Mouse (Mus musculus) heart, embryonic 12.5 days (tissue): ENCODE data around the gene Cacna1a. TPM values are rescaled to one million over a fixed set of nuclear protein-coding genes. Genes with fewer than 3 reads are reported as not detected.
"Not testable (repeated sequence)": the region's sequence is repeated elsewhere in the genome, so short reads cannot be mapped to it uniquely, and the experiment has no call there.

Experiments used
- ATAC-seq: fragments of 200-750 bp; cut with Nextera tagmentation; 2 replicates; pipeline ENCODE4 v1.8.0; 2017; ENCODE audit warnings: moderate TSS enrichment, moderate library complexity; ENCODE audit not compliant: insufficient number of reproducible peaks, low FRiP score
- H3K27ac ChIP-seq: fragments of 300-500 bp; sonication (generic); 2 replicates; pipeline ENCODE4 v1.5.1; 2016; ENCODE audit warnings: mild to moderate bottlenecking, moderate library complexity; ENCODE audit not compliant: poor library complexity, severe bottlenecking
- H3K27me3 ChIP-seq: fragments of 300-500 bp; sonication (generic); replicated peaks from 2 replicates; pipeline ENCODE4 v1.6.1; 2016; ENCODE audit warnings: mild to moderate bottlenecking, moderate library complexity
- H3K36me3 ChIP-seq: fragments of 300-500 bp; sonication (generic); 2 replicates; pipeline ENCODE4 v1.6.1; 2016; ENCODE audit warnings: mild to moderate bottlenecking, moderate library complexity
- H3K4me1 ChIP-seq: fragments of 300-500 bp; sonication (generic); replicated peaks from 2 replicates; pipeline ENCODE4 v1.6.1; 2016; ENCODE audit warnings: mild to moderate bottlenecking
- H3K4me2 ChIP-seq: fragments of 300-500 bp; sonication (generic); 2 replicates; pipeline ENCODE4 v1.6.1; 2016; ENCODE audit warnings: mild to moderate bottlenecking, moderate library complexity
- H3K4me3 ChIP-seq: fragments of 300-500 bp; sonication (generic); 2 replicates; pipeline ENCODE4 v1.5.1; 2016; ENCODE audit warnings: mild to moderate bottlenecking
- H3K9ac ChIP-seq: fragments of 300-500 bp; sonication (generic); 2 replicates; pipeline ENCODE4 v1.6.1; 2016; ENCODE audit warnings: mild to moderate bottlenecking, moderate library complexity
- H3K9me3 ChIP-seq: fragments of 300-500 bp; sonication (generic); replicated peaks from 2 replicates; pipeline ENCODE4 v1.6.1; 2016; ENCODE audit warnings: mild to moderate bottlenecking, moderate library complexity
- WGBS: fragments of 180-500 bp; shearing (Covaris S2); methylation state at CpG from one replicate; pipeline ENCODE4 v1.1.7; 2016; 5-methylcytosine and 5-hydroxymethylcytosine counted together
- polyA plus RNA-seq: library from polyadenylated mRNA; unstranded; fragments of >200 nt; fragmentation: Nextera tagmentation; extraction: Ambion mirVana; gene quantifications from 2 replicates; pipeline ENCODE4 v1.2.1, GENCODE M21; 2016

Gene Cacna1a
- polyA plus RNA-seq, 1 experiment from 2014 or later, result 9.2 TPM

- peaks cover 45% of the 10 kb centered on the region for H3K4me1 ChIP-seq
- WGBS, result under 1% methylated on average over 24 of the region's 24 CpGs
- peak overlapping the region; percentile 85 for H3K4me2 ChIP-seq
- peak overlapping the region; percentile 91 for H3K4me3 ChIP-seq
- ATAC-seq, result peak; percentile 61
- no peaks in the 10 kb centered on the region for H3K36me3 ChIP-seq
- peak overlapping the region; percentile 98 for H3K27ac ChIP-seq
- H3K27me3 ChIP-seq, result no peaks in the 10 kb centered on the region
- H3K9me3 ChIP-seq, result no peaks in the 10 kb centered on the region
- peak overlapping the region; percentile 97 for H3K9ac ChIP-seq
Observed at GRCm38 (mm10) chr8:84661458-84661871, 273.2 kb downstream of the Cacna1a start.

DNA sequence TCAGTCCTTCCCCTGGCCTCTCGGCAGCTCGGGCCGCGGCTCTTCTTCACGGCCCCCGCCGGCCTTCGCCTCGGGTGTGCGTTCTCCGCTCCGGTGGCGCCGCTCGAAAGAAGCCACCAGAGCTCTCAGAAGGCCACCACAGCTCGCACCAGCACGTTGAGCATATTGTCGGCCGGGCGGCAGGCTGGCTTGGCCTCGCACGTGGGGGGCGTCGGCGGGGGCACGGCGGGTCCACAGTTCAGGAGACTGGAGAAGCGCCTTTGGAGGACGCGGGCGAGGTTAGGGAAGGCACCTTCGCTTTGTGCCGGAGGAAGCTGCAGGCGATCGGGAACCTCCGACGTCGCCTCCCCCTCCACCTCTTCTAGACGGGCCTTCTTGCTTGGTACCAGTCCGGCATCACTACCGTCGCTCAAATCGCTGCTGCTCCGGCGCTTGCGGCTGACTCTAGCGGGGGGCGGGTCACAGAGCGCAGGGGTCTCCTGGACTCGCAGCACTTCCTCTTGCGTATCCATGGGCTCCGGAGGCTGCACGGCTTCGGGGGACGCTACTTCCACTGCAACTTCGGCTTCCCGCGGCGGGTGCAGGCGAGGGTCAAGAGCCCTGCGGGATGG, 273.8 kb downstream of the Cacna1a start:
- Histone ChIP-seq H3K4me3 (peak overlapping the region; percentile 91), H3K36me3 (0 out of 2 replicates have a peak, but pooled peaks cover 2% of the 10 kb centered on the region), H3K9ac (peak overlapping the region; percentile 97), H3K27ac (peak overlapping the region; percentile 98), H3K4me2 (peak overlapping the region; percentile 85), H3K9me3 (no peaks in the 10 kb centered on the region), H3K27me3 (no peaks in the 10 kb centered on the region), H3K4me1 (peaks cover 39% of the 10 kb centered on the region)
- WGBS, result under 1% methylated on average over 61 of the region's 61 CpGs
- no peak for ATAC-seq

GRCm38 (mm10) chr8:84662581-84663065, 274.4 kb downstream of the Cacna1a start, which contains the start of gene Ier2:
TSS of gene Ier2 (minus strand) at chr8:84662852.
- Histone ChIP-seq H3K9me3 (no peaks in the 10 kb centered on the region), H3K36me3 (0 out of 2 replicates have a peak, but pooled peaks cover 3% of the 10 kb centered on the region), H3K4me3 (peak within 1 kb of the TSS; percentile 91), H3K4me2 (peak within 1 kb of the TSS; percentile 85), H3K27ac (peak within 1 kb of the TSS; percentile 98), H3K9ac (peak within 1 kb of the TSS; percentile 97), H3K4me1 (peaks cover 33% of the 10 kb centered on the region), H3K27me3 (no peaks in the 10 kb centered on the region)
- WGBS, result under 1% methylated on average over 27 of the region's 27 CpGs
- peak; percentile 79 for ATAC-seq

DNA sequence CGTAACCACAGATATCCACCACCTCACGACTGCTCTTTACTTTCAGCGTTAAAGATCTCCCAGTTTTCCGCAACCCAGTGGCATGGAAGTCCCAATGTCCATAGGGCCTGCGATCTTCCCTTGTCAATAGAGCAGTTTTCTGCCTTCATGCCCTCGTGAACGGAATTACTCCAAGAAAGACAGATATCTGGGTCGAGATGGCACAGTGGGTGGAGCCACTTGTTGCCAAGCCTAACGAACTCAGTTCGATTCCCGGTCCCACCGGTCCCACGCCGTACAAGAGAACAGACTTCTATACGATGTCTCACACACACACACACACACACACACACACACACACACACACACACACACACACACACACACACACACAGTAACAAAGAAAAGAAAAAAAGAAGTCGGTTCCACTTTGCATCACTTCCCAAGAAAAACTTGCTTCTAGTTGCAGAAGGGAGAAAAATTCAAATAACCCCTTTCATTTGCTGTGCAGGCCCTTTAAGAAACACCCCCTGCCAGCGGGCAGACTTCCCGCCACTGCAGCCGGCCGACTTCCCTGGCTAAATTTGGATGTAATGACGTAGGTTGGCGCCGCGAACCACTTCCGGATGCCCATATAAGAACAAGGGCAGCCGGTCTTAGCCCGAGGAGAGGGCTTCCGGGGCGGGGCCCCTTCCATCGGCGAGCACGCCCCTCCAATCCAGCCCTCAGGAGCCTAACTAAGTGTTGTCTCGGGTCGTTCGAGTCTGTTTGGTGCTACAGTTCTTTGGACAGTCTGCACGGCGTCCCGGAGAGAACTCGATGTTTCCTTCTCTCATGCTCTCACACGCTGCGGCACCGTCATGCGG, 275.5 kb downstream of the Cacna1a start:
- H3K27me3 ChIP-seq, result no peaks in the 10 kb centered on the region
- H3K27ac ChIP-seq, result peak overlapping the region; percentile 98
- H3K9me3 ChIP-seq, result no peaks in the 10 kb centered on the region
- peaks cover 29% of the 10 kb centered on the region for H3K4me1 ChIP-seq
- WGBS, result 2% methylated on average over 43 of the region's 43 CpGs
- peak overlapping the region; percentile 85 for H3K4me2 ChIP-seq
- peak overlapping the region; percentile 91 for H3K4me3 ChIP-seq
- H3K36me3 ChIP-seq, result 0 out of 2 replicates have a peak, but pooled peaks cover 6% of the 10 kb centered on the region
- ATAC-seq, result peak; percentile 87
- H3K9ac ChIP-seq, result peak overlapping the region; percentile 78

DNA sequence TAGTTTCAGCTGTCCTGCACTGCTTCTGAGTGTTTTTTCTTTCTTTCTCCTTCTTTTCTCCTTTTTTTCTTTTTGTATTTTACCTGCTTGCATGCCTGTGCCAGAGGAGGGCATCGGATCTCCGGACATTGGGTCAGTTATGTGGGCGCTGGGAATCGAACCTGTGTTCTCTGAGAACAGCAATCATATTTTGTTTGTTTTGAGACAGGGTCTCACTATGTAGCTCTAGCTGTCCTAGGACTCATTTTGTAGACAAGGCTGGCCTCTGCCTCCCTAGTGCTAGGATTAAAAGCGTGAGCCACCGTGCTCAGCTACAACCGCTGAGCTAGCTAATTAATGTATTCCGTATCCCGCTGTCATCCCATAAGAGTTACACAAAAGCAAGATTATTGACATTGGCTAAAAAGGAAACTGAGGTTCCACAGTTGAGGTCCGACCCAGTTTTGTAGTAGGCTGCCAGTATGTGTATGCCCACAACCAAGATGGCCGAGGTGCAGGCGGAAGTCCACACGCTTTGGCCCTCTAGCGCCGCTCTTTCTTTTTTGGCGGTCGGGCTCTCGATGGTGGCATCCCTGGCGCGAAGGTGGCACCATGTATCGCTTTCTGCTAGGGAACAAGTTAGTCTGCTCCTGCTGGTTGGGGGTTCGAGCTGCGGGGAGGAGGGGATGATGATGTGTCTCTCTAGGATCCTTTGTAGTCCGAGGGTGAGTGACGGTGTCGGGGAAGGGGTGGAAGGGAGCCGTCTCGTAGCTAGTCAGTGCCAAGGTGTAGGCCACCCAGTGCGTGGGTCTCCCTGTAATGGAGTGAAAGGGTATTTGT, 276.5 kb downstream of the Cacna1a start:
- ATAC-seq, result peak; percentile 33; the same call in 1 of the 2 replicates

DNA sequence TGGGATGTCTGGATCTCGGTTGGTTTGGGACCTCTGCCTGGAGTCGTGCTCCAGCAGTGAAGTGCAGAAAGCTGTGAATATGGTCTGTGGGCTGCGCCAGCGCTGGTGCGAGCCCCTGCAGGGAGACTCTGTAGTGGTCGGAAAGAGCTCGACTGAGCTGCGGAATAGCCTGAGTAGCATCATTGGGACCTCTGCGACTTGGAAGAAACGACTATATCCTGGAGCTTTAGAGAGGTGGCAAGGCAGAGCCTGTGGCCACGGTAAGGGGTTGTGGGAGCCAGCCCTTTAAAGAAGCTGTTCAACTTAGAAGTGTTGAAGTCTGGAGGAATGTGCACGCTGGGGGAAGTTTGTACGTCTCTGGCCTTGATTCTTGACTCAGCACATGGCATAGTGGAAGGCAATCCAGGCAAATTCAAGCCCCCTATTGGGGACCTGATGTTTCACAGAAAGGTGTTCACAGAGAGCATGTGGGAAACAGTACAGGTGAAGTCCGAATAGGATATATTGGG, 277.2 kb downstream of the Cacna1a start:
- Histone ChIP-seq H3K27ac (peak overlapping the region; percentile 98), H3K36me3 (peaks cover 17% of the 10 kb centered on the region), H3K9ac (peak overlapping the region; percentile 78), H3K9me3 (no peaks in the 10 kb centered on the region), H3K4me3 (peak overlapping the region; percentile 91), H3K4me1 (peaks cover 14% of the 10 kb centered on the region; the same call in 1 of the 2 replicates), H3K4me2 (peak overlapping the region; percentile 85), H3K27me3 (no peaks in the 10 kb centered on the region)
- 2% methylated on average over 14 of the region's 14 CpGs for WGBS
- no peak for ATAC-seq

More for the DNA sequence above, 276.5 kb downstream of the Cacna1a start:
- H3K36me3 ChIP-seq, result peaks cover 11% of the 10 kb centered on the region; the same call in 1 of the 2 replicates
- H3K27ac ChIP-seq, result peak overlapping the region; percentile 98
- peaks cover 20% of the 10 kb centered on the region for H3K4me1 ChIP-seq
- H3K27me3 ChIP-seq, result no peaks in the 10 kb centered on the region
- peak overlapping the region; percentile 85 for H3K4me2 ChIP-seq
- under 1% methylated on average over 29 of the region's 29 CpGs for WGBS
- H3K9me3 ChIP-seq, result no peaks in the 10 kb centered on the region
- peak overlapping the region; percentile 91 for H3K4me3 ChIP-seq
- peak overlapping the region; percentile 78 for H3K9ac ChIP-seq

DNA sequence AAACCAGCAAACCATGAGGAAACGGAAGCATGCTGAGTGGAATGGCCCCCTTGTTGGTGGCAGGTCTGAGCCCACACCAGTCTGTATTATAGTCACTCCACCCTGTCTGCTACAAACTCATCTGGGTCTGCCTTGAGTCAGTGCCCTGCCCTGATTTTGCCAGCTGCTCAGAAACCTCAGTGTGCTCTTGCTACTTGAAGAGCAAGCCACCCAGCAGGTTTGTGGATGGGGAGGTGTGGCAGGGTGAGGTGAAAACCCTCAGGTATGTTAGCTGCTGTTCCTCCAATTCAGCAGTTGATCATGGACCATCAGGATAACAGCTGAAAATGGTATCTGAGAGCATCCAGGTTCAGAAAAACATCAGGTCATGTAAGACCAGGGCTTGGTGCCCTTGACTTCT, 279.8 kb downstream of the Cacna1a start:
- 73% methylated on average over 1 of the region's 1 CpGs for WGBS
- Histone ChIP-seq H3K36me3 (peaks cover 43% of the 10 kb centered on the region), H3K4me1 (peaks cover 8% of the 10 kb centered on the region; the same call in 1 of the 2 replicates), H3K9ac (no peak overlapping the region), H3K4me2 (no peak overlapping the region), H3K9me3 (no peaks in the 10 kb centered on the region), H3K27me3 (no peaks in the 10 kb centered on the region), H3K27ac (no peak overlapping the region), H3K4me3 (no peak overlapping the region)
- no peak for ATAC-seq

DNA sequence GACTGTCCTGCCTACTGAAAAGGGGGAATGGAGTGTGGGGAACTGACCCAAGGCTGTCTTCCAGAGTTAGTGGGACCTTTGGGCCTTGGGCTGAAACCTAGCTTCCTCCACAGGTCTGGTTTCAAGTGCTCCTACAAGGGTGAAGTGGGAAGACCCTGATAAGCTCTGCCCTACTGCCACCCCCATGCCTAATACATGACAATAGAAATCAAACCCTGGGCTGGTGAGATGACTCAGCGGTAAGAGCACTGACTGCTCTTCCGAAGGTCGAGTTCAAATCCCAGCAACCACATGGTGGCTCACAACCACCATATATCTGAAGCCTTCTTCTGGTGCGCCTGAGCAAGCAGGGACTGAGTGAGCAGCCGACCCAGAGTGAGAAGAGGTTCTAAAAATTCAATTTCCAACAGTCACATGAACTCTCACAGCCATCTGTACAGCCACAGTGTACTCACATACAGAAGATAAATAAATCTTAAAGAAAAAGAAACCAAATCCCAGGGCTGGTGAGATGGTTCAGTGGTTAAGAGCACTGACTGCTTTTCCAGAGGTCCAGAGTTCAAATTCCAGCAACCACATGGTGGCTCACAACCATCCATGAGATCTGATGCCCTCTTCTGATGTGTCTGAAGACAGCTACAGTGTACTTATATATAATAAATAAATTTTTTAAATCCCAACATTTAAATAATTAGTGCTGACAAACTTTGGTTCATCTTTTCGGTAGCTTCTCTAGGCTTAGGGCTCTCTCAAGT, 280.7 kb downstream of the Cacna1a start:
- H3K9ac ChIP-seq, result no peak overlapping the region
- WGBS, result 71% methylated on average over 6 of the region's 6 CpGs
- H3K27me3 ChIP-seq, result no peaks in the 10 kb centered on the region
- H3K27ac ChIP-seq, result no peak overlapping the region
- H3K4me1 ChIP-seq, result peaks cover 8% of the 10 kb centered on the region; the same call in 1 of the 2 replicates
- no peak overlapping the region for H3K4me3 ChIP-seq
- no peaks in the 10 kb centered on the region for H3K9me3 ChIP-seq
- H3K4me2 ChIP-seq, result no peak overlapping the region
- ATAC-seq, result no peak
- H3K36me3 ChIP-seq, result peaks cover 51% of the 10 kb centered on the region

- H3K4me3 ChIP-seq, H3K4me1 ChIP-seq, H3K27ac ChIP-seq, H3K27me3 ChIP-seq, ATAC-seq, H3K9ac ChIP-seq, H3K4me2 ChIP-seq, H3K9me3 ChIP-seq: not testable (repeated sequence)
- 78% methylated on average over 5 of the region's 5 CpGs for WGBS
- peaks cover 67% of the 10 kb centered on the region for H3K36me3 ChIP-seq
Observed at GRCm38 (mm10) chr8:84670295-84671006, 282.2 kb downstream of the Cacna1a start.
